Mouse (Mus musculus): ENCODE measurements around the gene Xpo4. TPM values are rescaled to one million over a fixed set of nuclear protein-coding genes. Genes with fewer than 3 reads are reported as not detected.
"Not testable (repeated sequence)": the region's sequence is repeated elsewhere in the genome, so short reads cannot be mapped to it uniquely, and the experiment has no call there.

The Xpo4 gene
- polyA plus RNA-seq, 1 experiment = 3.9 TPM

DNA sequence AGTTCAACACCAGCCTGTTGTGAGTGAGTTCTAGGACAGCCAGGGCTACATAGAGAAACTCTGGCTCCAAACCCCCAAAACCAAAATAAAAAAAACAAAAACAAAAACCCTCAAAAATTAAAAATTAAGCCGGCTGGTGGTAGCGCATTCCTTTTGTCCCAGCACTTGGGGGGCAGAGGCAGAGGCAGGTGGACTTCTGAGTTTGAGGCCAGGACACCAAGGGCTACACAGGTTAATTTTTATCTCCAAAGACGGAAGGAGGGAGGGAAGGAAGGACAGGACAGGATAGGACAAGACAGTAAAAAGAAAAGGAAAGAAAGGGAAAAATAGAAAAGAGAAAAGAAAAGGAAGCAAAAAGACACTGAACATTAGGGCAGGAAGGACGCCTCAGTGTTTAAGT is 17.5 kb upstream of the Xpo4 start:
- DNase-seq (ENCODE audit: low read depth) = no peak

DNA sequence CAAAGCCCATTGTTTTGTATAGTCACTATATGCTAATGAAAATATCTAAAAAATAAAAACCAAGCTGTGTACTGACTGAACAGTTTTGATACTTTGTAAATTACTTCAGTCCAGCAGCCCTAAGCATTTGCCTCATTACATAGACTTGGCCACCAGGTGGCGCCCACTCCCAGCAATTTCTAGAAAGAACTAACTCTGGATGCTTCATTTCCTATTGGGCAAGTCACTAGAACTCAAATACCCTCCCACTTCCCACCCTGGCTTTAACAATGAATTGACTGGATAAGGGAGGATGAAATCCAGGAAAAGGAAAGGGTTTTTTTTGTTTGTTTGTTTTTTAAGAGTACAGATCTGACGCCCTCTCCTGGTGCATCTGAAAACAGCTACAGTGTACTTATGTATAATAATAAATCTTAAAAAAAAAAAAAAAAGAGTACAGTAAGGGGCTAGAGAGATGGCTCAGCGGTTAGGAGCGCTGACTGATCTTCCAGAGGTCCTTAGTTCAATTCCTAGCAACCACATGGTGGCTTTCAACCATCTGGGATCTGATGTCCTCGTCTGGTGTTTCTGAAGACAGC is 14.8 kb upstream of the Xpo4 start:
- no peak for DNase-seq (ENCODE audit: low read depth)

DNA sequence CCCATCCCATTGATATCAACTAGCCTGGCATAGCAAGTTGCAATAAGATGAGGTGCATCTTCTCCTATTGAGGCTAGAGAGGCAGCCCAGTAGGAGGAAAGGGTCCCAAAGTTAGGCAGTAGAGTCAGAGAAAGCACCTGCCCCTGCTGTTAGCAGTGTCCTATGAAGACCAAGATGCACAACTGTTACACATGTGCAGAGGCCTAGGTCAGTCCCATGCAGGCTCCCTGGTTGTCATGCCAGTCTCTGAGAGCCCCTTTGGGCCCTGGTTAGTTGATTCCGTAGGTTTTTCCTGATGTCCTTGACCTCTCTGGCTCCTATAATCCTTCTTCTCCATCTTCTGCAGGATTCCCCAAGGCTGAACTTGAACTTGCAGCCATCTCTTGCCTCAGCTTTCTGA is 14.3 kb upstream of the Xpo4 start:
- no peak for DNase-seq (ENCODE audit: low read depth)

DNA sequence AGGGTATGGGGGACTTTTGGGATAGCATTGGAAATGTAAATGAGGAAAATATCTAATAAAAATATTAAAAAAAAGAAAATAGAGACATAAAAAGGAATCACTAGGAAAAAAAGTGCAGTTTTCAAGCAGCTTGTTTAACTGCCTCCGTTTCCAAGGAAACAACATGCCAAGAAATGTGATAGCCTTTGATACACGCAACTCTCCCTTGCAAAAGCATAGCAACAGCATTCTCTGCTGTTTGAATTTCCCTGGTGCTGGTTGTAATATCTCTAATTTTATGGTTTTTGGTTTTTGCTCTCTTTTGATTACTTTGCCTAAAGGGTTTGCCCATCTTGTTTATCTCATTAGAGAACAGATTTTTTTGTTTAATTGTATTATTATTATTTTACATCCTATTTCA is 10.3 kb upstream of the Xpo4 start:
- no peak for DNase-seq (ENCODE audit: low read depth)

DNA sequence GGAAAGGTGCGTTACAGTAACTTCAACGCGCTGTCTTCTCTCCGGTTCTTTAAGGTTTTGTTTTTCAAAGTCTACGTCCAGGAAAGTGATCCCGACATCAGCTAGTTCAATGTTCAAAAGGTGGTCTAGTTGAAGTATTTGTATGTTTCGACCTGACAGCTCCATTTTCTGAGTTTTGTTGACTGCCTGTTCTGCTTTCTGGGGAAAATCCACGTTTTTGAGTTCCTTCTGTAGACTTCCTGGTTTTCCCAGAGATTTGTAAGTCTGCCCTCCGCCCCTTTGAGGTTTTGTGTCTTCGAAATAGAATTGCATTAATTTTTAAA is 359 bp upstream of the Xpo4 start:
- no peak for DNase-seq (ENCODE audit: low read depth)

DNA sequence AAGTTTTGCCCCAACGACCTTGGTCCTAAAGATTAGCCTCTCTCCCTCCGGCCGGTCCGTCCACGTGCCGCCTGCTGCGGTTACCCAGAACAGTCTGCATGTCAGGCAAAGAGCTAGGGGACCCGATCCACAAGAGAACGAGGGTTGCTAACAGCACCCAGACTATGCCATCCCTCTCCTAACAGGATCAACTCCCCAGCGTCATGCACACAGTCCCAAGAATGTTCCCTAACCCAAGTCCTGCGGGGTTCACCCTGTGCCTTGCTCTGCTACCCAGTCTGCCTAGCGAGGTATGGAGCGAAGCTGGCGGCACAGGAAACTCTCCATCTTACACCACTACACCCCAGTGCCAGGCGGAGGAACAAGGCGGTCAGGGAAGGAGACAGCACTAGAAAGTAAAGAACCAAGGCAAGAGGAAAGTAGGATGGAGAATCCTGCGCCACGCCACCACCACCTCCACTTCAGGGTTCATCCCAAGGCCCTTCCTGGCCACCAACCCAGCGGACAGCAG is 864 bp downstream of the Xpo4 start:
- no peak for DNase-seq (ENCODE audit: low read depth)

DNA sequence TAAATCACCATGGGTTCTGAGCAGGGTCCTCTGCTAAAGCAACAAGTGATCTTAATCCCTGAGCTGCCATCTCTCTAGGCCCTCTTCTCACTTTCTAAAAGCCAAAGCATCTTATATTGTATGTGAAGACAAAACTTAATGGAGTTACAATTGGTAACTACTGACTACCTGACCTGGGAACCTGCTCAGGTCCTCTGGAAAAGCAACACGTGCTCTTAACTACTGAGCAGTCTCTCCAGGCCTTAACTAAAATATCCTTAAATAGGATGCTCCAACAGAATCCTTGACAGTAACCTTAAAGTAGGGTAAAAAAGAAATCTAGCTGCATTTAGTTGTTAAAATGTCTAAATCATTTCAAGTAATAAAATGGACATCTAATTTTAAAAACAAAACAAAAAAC is 1.6 kb downstream of the Xpo4 start:
- DNase-seq (ENCODE audit: low read depth) = no peak

DNA sequence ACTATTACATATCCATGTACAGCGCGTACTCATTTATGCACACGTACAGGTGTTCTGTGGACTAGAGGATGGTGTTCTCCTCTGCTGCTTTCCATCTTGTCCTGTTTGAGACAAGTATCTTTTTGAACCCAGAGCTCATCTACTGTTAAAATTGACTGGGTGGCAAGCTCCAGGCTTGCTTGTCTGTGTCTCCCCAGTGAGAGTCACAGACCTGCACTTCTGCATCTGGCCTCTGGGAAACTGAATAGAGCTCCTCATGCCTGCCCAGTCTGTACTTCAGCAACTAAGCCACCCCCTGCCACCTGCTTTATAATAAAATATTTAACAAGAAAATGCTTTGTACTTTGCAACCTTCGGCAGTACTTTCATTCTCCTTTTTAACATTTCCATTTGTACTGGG is 6.9 kb downstream of the Xpo4 start:
- no peak for DNase-seq (ENCODE audit: low read depth)

DNA sequence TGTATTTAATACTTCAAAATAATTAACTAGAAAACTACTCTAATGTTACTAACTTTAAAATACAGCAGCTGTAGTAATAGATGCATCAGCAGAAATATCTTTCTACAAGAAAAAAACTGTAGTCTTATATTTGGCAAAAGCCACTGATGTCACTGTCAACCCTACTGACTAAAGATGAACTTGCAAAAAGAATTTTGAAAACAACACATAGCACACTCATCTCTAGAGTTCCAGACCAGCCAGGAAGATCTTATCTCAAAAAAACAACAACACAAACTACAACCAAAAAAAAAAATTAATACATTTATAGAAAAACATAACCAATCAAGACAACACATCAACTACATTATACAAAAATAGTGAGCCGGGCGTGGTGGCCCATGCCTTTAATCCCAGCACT is 7.7 kb downstream of the Xpo4 start:
- DNase-seq (ENCODE audit: low read depth) = no peak

DNA sequence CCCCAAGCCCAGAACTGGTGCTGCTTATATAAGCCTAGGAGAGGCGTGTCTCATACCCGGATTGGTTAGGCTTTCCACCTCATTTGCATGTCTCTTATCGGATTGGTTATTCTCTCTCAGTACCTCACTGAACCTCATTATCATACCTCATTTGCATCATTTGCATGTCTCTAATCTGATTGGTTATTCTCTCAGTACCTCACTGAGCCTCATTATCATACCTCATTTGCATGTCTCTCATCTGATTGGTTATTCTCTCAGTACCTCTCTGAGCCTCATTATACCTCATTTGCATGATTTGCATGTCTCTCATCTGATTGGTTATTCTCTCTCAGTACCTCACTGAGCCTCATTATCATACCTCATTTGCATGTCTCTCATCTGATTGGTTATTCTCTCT is 8.7 kb downstream of the Xpo4 start:
- DNase-seq (ENCODE audit: low read depth) = not testable (repeated sequence)

DNA sequence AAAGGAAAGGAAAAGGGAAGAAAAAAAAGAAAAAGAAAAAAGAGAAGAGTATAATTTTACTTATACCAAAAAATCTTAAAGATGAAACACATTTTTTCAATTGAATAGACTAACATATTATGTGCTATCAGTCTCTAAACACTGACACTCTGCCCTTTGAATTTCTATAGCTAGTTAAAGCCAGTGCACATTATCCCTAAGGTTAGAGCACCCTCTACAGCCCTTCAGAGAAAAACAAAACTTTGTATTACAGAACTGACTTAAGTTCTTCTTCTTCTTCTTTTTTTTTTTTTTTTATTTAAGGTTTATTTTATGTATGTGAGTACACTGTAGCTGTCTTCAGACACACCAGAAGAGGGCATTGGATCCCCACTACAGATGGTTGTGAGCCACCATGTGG is 15.7 kb downstream of the Xpo4 start:
- no peak for DNase-seq (ENCODE audit: low read depth)

DNA sequence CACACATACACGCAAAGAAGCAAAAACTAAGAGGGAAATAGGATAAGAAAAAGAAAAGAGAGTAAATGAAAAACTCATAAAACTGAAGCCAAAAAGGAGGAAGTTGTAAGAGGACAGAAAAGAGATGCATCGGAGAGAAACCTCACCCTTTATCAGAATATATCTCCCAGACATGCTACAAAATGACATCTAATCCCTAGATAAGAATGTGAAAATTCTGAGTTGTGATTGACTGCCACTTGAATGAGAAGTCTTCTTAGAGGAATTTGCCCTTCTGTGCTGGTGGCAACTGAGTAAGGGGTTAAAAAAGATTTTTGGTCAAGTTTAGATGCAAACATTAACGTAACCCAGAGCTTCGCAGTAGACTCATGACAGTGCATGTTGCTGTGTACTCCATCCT is 19.1 kb downstream of the Xpo4 start:
- no peak for DNase-seq (ENCODE audit: low read depth)

DNA sequence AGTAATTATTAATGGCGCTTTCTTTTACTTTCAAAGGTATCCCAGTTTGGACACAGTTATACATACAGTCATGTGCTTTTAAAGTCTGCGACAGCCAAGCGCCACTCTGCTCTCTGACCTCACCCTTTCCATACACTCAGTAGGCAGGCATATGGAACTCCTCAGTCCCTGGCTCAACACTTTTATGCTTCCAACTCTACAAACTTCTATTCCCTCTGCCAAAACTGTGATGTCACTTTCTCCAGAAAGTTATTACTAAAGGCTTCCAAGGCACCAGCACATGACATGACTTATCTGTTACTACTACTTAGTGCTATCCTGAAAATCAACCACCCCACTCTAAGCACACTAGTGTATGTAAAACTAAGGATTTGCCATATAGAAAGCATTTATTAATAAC is 26.1 kb downstream of the Xpo4 start:
- DNase-seq (ENCODE audit: low read depth) = no peak

DNA sequence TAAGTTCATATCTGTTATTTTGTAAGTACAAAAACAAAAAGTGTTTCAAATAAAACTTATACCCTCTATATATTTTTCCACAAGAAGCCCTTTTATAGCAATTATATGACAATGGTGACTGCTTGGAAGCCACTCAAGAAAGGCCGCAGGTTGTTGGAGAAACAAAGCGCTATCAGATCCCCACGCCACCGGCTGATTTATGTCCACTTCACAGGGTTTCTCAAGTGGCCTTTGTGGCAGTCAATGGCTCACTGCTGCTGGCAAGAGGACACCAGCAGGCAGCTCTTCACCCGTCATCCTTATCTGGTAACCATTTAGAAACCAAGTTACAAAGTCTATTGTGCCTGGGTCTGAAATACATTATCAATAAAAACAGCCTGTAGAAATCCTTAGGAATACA is 31.1 kb downstream of the Xpo4 start:
- no peak for DNase-seq (ENCODE audit: low read depth)

DNA sequence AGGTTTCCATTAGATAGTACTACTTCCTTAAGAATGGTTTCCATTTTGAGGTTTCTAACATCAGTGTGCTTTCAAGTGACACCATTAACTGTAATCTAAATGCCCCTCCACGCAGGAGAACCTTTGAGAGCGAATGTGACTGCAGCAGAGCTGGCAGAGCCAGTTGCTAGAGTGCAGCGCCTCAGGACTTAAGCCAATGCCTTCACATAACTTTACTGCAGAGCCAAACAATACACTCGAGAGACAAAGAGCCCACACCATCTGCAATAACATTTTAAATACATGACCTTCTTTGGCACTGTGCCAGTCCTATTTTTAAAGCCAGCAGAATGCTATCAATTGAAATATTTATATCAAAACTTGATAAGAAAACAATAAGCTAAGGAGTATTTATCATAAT is 35.6 kb downstream of the Xpo4 start:
- DNase-seq (ENCODE audit: low read depth) = no peak

DNA sequence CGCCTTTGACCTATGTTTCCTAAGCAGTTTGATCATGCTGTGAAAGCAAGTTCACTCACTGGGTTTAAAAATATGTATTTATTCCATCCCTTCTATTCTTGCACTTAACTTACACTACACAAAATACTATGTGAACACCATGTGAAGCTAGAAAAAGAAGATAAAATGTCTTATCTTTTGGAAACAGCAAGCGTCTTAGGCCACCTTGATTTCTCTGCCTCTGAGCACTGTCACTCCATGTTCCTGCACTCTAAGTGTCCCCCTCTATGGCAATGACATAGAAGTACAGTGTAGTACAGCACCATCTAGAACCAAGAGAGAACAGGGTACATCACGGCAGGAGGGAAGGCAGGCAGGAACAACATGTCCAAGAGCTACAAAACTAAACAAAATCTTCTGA is 42.3 kb downstream of the Xpo4 start:
- DNase-seq (ENCODE audit: low read depth) = no peak

DNA sequence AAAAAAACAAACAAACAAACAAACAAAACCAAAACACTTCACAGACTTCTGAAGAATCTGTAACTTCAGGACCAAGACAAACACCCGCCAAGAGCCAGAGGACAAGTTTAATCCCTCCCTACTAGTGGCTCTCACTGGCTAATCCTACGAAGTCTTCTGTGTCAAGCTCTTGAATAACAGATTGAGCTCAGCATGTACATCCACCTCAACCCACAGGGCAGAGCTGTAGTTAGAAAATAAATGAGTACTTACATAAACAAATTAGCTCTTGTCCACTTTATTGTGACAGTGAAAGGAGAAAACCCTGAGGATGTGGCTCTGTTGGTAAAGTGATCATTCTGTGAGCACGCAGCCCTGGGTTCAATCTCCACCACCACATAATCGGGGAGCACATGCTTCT is 43.5 kb downstream of the Xpo4 start:
- no peak for DNase-seq (ENCODE audit: low read depth)

DNA sequence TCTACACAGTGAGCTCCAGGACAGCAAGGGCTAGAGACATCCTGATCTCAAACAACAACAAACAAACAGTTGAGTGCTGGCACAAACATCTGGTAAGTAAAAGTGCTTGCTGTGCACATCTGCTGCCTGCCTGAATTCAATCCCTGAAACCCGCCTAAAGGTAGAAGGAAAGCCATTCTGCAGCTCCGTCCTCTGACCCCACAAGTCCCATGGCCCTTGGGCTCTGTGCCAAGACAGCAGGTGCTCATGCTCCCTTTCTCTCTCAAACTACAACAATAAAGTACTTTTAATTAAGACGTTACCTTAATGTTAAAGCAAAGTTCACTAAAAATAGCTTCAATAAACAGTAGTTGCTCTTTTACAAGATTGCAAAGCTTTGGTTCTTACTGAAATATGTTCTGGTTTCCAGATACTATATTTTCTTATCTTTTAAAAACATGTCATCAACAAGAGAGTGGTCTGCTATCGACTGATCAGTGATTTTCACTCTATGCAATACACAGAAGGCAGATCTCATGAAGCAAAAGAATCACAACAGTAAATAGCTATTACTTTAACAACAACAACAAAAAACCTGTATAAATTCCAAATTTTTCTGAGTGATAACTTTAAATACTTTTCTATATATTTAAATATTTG is 44.5 kb downstream of the Xpo4 start:
- DNase-seq (ENCODE audit: low read depth) = no peak

DNA sequence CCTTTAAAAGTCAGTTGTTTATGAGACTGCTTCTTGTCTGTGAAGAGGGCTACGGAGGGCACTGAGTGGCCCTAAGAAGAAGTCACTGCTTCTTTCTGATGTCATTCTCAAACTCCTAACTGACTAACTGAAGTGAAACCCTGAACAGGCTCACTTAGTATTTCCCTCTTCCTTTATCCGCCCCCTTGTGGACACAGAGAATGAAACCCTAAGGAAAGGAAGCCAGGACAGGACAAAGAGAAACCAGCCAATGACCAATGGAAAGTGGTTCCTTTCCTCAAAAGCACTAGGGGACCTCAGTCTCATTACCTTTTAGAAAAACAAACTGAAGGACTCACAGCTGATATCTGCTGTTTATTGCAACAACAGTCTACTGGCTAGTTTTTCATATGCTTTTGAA is 45.7 kb downstream of the Xpo4 start:
- DNase-seq (ENCODE audit: low read depth) = no peak

DNA sequence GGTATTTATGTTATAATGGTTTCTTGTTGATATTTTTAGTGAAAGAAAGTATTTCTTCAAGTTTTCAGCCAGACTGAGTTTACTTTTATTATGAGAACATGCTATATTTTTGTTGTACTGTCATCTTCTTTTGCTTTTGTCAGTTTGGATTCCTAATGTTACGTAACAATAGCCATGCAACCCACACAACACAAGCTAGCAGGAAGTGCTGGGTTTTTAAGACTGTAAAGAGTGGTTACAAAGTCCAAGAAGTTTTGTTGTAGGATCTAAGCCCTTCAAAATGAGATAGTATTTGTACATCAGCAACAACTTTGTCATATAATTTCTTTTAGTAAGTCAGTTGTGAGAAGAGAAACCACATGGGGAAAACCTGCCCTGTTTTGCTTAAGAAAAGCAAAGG is 47.6 kb downstream of the Xpo4 start:
- no peak for DNase-seq (ENCODE audit: low read depth)

DNA sequence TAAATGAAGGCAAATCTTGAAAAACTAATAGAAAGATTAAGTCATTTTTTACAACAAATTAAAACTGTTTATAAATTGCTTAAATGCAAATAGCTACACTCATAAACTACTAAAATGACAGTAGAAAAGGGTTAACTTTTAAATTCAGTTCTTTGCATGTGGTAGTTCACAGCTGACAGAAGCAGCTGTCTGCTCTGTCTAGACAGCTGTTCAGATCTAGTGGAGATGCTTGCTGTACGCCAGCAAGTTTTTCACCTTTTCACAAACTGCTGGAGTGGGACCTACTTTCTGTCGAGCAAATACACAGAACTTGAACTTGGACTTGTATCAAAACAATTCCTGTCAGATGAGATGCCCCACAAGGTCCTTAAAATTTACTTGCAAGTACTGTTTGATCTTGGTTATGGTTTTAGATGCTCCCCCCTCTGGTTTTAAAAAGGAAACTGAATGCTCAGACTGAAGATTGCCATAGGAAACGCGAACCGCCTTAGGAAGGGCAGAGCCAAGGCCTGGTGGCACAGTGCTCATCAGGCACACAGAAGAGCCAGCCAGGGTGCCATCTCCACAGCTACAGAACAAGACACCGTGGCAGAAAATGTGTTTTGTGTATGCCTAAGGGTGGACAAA is 48.8 kb downstream of the Xpo4 start:
- no peak for DNase-seq (ENCODE audit: low read depth)

DNA sequence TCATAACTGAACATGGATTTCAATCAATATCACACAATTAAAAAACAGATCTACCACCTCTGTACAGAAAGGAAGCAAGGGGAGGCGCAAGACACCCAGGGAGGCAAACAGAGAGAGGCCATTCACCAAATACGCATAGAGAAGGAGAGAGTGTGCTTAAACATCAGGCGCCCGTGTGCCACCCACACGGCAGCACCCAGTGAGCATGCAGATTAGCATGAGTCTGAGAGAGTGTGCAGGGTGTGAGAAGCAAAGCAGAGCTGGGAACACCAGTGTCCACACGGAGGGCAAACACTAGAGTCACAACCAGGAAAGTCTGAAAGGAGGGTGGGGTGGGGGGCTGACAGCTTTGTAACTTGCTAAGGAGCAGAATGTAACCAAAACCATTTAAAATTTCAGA is 49.4 kb downstream of the Xpo4 start:
- no peak for DNase-seq (ENCODE audit: low read depth)

DNA sequence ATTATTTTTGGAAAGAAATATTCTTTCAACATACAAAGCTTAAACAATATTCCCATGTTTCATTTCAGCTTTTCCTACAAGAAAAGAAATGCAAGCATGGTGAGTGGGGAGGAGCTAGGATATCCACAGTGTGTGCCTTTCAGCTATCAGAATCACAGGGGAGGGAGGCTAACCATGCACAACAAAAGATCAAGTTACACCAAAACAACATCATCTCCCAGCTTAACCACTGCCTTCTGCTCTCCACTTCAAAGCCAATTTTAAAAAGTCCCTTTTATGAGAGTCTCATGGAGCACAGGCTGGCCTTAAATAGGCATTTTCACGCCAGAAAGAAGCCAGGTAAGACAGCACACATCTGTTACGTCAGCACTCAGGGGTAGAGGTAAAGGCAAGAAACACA is 54.2 kb downstream of the Xpo4 start:
- DNase-seq (ENCODE audit: low read depth) = no peak

DNA sequence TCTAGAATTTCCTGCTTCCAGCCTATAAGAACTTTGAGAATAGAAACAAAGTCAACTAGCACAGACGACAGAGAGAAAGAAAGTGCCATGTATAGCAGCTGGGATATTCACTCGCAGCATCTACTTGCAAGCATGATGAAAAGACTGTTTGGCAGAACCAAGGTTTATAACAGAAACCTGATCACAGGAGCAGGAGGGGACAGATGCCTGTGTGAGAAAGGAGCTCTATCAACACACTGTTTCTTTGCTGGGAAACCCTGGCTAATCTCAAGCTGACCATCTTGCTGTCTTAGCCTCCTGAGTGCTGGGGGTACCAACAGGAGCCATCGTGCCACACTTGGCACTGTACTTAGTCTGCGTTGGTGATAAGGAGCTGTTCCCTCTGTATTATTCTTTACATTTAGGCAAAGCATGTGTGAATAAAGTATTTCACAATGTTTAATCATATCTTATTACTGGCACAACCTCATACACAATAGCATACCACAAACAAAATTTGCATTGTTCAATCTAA is 55.4 kb downstream of the Xpo4 start:
- no peak for DNase-seq (ENCODE audit: low read depth)

Measured in gonadal fat pad, adult 2 months (tissue).